Mouse (Mus musculus): ENCODE measurements around the gene Atl2. TPM values are rescaled to one million over a fixed set of nuclear protein-coding genes. Genes with fewer than 3 reads are reported as not detected.

The Atl2 gene
- polyA plus RNA-seq, 1 experiment from 2014 or later: 30.8 TPM

DNA sequence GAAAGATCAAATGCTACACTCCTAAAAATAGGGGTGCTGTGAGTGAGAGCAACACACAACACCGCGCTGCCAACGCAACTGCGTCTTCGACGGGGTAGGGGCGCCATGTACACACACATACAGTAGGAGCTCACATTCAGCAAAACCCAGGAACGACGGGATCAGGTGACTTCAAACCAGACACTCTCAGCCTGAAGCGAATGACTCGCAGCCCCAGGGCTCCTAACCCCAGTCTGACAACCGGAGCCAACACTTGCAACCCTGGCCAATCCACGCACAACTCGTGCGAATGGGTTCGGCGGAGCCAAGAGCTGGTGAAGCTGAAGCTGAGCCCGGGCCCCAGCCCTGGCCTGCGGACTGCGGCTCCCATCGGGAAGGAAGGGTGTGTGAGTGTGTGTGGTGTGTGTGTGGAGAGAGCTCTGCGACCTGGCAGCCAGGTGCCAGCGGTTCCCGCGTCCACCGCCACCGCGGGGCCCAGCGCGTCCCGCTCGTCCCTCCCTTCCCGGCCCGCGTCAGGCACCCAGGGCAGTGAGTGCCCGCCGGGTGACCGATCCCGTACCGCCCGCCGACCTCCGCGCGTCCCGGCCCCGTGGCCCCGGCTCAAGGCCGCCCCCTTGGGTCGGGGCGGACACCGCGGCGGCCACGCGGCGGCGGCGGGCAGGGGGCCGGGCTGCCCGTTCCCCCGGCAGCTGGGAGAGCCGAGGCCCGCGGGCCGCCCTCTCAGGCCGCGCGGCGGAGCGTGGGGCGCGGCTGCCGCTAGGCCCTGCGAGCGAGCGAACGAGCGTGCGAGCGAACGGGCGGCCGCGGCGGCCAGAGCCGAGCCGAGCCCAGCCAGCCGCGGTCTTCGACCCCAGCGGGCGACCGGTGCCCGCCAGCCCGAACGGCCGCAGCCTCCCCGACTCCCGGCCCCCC, 696 bp downstream of the Atl2 start:
- H3K27me3 ChIP-seq: peaks cover 23% of the 10 kb centered on the region
- no peaks in the 10 kb centered on the region for H3K36me3 ChIP-seq
- ATAC-seq: peak; percentile 81
- H3K9ac ChIP-seq (replicated peaks): peak overlapping the region; percentile 96
- peak overlapping the region; percentile 98 for H3K4me3 ChIP-seq (replicated peaks)
- H3K27ac ChIP-seq: peak overlapping the region; percentile 94
- no peaks in the 10 kb centered on the region for H3K9me3 ChIP-seq
- peaks cover 29% of the 10 kb centered on the region for H3K4me1 ChIP-seq (replicated peaks)
- 0% methylated on average over 50 of the region's 100 CpGs for WGBS
- peak overlapping the region; percentile 75 for H3K4me2 ChIP-seq (replicated peaks)

DNA sequence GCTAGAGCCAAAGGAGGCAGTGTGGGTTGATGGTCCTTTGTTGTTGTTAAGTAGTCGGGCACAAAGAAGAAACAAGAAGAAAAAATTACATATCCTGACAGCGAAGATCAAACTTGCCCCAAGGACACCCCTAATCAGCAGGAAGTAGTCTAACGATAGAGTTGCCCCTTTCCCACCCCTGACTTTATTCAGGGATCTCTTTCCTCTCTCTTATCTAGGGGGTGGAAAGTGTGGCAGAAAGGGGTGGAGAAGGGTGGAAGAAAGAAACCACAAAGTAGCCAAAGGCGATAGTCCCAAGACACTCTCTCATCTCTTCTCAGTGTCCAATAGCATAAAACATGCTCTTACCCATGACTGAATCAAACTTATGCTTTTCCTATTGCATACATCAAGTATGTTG, 1.9 kb downstream of the Atl2 start:
- Histone ChIP-seq H3K4me1 (replicated peaks) (peaks cover 29% of the 10 kb centered on the region), H3K27ac (no peak overlapping the region), H3K9ac (replicated peaks) (no peak overlapping the region), H3K4me2 (replicated peaks) (peak overlapping the region; percentile 75), H3K4me3 (replicated peaks) (peak overlapping the region; percentile 98), H3K27me3 (peaks cover 23% of the 10 kb centered on the region), H3K36me3 (no peaks in the 10 kb centered on the region), H3K9me3 (no peaks in the 10 kb centered on the region)
- no peak for ATAC-seq
- 76% methylated on average over 4 of the region's 4 CpGs for WGBS

DNA sequence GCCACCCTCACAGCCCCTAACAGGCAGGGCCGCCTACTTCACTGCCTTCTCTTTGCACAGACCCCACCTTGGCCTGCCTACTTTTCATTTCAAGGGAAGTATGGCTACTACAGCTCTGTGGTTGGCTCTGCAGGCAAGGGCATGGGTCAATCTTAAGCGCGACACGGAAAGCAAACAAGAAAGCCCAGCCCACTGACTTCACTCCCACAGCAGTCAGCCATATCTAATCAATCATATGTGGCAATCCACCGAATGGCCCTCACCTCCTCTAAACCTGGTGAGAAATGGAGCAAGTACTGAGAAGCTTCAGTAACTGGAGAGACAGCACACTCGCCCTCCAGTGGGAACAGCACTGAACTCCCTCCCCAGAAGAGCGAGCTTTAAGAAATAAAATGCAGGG, 4.0 kb downstream of the Atl2 start:
- Histone ChIP-seq H3K4me1 (replicated peaks) (peaks cover 35% of the 10 kb centered on the region), H3K36me3 (no peaks in the 10 kb centered on the region), H3K27ac (no peak overlapping the region), H3K9me3 (no peaks in the 10 kb centered on the region), H3K9ac (replicated peaks) (no peak overlapping the region), H3K4me2 (replicated peaks) (no peak overlapping the region), H3K27me3 (peaks cover 8% of the 10 kb centered on the region), H3K4me3 (replicated peaks) (no peak overlapping the region)
- WGBS: 58% methylated on average over 7 of the region's 7 CpGs
- no peak for ATAC-seq

DNA sequence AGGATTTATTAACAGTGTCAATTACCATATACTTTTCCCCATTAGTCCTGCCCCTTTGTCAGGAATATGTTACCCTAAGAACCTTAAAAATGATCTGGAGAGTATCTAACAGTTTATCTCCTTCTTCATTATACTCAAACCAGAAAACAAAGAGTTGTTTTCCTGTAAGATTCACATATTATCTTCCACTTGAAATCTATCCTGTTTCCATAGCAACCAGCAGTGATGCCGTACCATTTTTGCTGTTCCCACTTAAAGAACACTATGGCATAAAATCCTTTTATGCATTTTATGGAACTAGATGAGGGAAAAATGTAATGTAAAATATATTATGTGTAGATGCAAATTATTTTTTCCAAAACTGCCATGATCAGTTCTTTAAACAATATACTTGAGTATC, 8.0 kb downstream of the Atl2 start:
- H3K4me2 ChIP-seq (replicated peaks): no peak overlapping the region
- 53% methylated on average over 1 of the region's 1 CpGs for WGBS
- ATAC-seq: no peak

DNA sequence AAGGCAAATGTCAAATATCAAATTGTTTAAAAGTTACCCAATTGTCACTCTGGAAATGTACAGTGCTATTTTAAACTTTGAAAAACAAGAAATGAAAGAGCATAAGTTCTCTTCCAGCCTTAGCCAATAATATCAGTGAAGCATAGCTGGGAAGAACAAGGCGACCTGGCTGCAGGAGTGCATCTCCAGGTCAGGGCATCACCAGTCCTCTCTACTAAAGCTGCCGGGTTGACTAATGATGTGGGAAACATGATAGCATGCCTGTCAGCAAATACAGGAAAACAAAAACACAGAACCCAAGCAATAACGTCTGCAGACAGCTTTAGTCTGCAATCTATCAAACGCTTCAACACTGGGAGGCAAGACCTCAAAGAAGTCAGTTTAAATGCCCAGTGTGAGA, 12.7 kb downstream of the Atl2 start:
- 0 out of 2 replicates have a peak, but pooled peaks cover 7% of the 10 kb centered on the region for H3K4me1 ChIP-seq (replicated peaks)
- H3K4me3 ChIP-seq (replicated peaks): no peak overlapping the region
- no peaks in the 10 kb centered on the region for H3K36me3 ChIP-seq
- H3K9ac ChIP-seq (replicated peaks): no peak overlapping the region
- H3K9me3 ChIP-seq: no peaks in the 10 kb centered on the region
- H3K27me3 ChIP-seq: no peaks in the 10 kb centered on the region
- 70% methylated on average over 4 of the region's 4 CpGs for WGBS
- no peak overlapping the region for H3K27ac ChIP-seq
- H3K4me2 ChIP-seq (replicated peaks): no peak overlapping the region
- ATAC-seq: no peak

More for the DNA sequence above, 8.0 kb downstream of the Atl2 start:
- Histone ChIP-seq H3K27me3 (no peaks in the 10 kb centered on the region), H3K9me3 (no peaks in the 10 kb centered on the region), H3K36me3 (no peaks in the 10 kb centered on the region), H3K4me1 (replicated peaks) (peaks cover 13% of the 10 kb centered on the region), H3K9ac (replicated peaks) (no peak overlapping the region), H3K4me3 (replicated peaks) (no peak overlapping the region), H3K27ac (no peak overlapping the region)

DNA sequence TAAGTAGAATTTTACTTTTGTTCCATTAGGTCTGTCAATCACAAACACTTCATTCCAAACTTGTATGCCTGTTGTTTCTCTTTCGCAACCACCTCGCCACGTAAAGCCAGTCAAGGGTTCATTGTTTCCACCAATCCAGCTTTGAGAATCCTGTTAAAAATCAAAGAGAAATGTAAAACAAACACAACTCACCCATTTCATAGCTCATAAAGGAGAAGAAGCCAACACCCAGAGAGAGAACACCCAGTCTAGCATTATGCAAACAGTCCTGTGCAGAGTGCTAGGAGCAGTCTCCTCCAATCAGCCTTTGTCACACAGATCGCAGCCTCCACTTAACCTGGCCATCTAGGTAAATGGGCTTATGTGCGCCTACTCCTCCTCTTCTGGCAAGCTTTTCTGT, 30.9 kb downstream of the Atl2 start:
- H3K9ac ChIP-seq (replicated peaks): no peak overlapping the region
- H3K4me1 ChIP-seq (replicated peaks): no peaks in the 10 kb centered on the region
- no peak for ATAC-seq
- H3K4me3 ChIP-seq (replicated peaks): no peak overlapping the region
- no peaks in the 10 kb centered on the region for H3K27me3 ChIP-seq
- H3K27ac ChIP-seq: no peak overlapping the region
- H3K9me3 ChIP-seq: no peaks in the 10 kb centered on the region
- 86% methylated on average over 5 of the region's 5 CpGs for WGBS
- H3K4me2 ChIP-seq (replicated peaks): no peak overlapping the region
- H3K36me3 ChIP-seq: peaks cover 24% of the 10 kb centered on the region

DNA sequence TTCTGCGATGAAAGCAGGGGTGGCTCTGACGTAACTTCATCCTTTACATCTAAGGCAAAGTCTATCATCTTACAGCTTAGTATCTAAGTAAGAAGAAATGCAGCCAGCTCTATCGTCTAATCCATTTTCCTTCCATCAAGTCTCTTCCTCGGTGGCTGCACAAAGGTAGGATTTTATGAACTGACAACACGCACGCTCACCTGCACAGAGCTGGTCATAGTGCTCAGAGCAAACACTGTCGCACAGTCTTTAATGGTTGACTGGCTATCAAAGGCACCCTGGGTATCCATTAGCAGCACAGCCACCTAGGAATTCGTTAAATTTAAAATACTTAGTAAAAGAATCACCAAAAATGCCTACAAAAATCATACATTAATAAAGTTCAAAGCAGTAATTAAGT, 31.4 kb downstream of the Atl2 start:
- no peaks in the 10 kb centered on the region for H3K27me3 ChIP-seq
- H3K4me3 ChIP-seq (replicated peaks): no peak overlapping the region
- WGBS: 58% methylated on average over 8 of the region's 8 CpGs
- ATAC-seq: no peak
- H3K4me2 ChIP-seq (replicated peaks): no peak overlapping the region
- H3K9ac ChIP-seq (replicated peaks): no peak overlapping the region
- no peaks in the 10 kb centered on the region for H3K9me3 ChIP-seq
- H3K27ac ChIP-seq: no peak overlapping the region
- peaks cover 29% of the 10 kb centered on the region for H3K36me3 ChIP-seq
- no peaks in the 10 kb centered on the region for H3K4me1 ChIP-seq (replicated peaks)

DNA sequence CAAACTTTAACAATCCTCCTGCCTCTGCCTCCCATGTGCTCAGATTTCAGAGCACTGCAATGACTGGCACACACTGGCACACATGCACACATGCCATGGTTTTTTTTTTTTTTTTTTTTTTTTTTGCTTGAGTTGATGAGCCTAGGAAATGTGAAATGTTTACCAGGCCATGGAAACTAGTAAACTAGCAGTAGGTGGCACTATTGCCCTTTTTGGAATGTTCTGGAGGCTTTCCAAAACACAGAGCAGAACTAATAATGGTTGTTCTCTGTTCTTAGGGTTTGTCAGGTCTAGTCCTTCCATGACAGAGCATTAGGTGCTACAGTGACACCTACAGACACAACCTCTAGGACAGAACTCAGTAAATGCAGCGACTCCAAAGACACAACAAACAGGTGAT, 33.9 kb downstream of the Atl2 start:
- Histone ChIP-seq H3K9ac (replicated peaks) (no peak overlapping the region), H3K4me3 (replicated peaks) (no peak overlapping the region), H3K4me1 (replicated peaks) (no peaks in the 10 kb centered on the region), H3K9me3 (no peaks in the 10 kb centered on the region), H3K27ac (no peak overlapping the region), H3K4me2 (replicated peaks) (no peak overlapping the region), H3K36me3 (peaks cover 45% of the 10 kb centered on the region), H3K27me3 (no peaks in the 10 kb centered on the region)
- WGBS: 96% methylated on average over 1 of the region's 1 CpGs
- ATAC-seq: no peak

DNA sequence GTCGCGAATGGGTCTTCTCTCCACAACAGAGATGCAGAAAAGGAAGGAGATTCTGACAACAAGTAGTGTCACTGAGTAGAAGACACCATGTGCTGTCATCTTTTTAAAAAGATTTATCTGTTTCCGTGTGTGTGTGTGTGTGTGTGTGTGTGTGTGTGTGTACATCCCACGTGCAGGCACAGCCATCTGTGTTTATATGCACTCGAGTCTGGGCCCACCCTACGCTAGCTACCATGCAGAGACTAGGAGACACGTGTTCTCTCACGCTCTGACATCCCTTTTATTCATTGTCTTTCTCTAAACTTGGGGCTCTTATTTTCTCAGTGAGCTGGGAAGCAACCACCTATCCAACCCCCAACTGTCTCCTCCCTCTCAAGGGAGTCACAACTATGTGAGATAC, 40.4 kb downstream of the Atl2 start:
- no peak for ATAC-seq

DNA sequence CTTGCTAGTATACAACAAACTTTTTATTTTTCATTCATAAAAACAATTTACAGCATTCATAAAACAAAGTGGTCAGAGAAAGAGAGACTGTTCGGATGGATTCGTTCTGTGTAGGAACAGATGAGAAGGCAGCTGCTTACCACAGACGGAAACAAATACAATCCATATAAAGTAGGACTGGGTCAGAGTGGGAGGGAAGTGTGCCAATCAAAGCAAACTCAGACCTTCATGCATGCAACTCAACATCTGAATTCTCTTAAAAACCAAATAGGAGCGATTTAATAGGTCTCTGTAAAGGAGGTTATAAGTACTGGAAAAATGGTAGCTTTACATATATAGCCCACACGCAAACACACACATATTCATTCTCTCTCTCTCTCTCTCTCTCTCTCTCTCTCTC, 47.5 kb downstream of the Atl2 start:
- Histone ChIP-seq H3K36me3 (peaks cover 37% of the 10 kb centered on the region), H3K9ac (replicated peaks) (no peak overlapping the region), H3K4me2 (replicated peaks) (no peak overlapping the region), H3K4me3 (replicated peaks) (no peak overlapping the region), H3K27ac (no peak overlapping the region), H3K27me3 (no peaks in the 10 kb centered on the region), H3K9me3 (no peaks in the 10 kb centered on the region), H3K4me1 (replicated peaks) (no peaks in the 10 kb centered on the region)
- 93% methylated on average over 5 of the region's 5 CpGs for WGBS
- no peak for ATAC-seq

More for the DNA sequence above, 40.4 kb downstream of the Atl2 start:
- no peaks in the 10 kb centered on the region for H3K9me3 ChIP-seq
- H3K36me3 ChIP-seq: peaks cover 72% of the 10 kb centered on the region
- no peak overlapping the region for H3K4me3 ChIP-seq (replicated peaks)
- no peaks in the 10 kb centered on the region for H3K27me3 ChIP-seq
- 92% methylated on average over 8 of the region's 8 CpGs for WGBS
- H3K4me1 ChIP-seq (replicated peaks): no peaks in the 10 kb centered on the region
- H3K27ac ChIP-seq: no peak overlapping the region
- H3K9ac ChIP-seq (replicated peaks): no peak overlapping the region
- H3K4me2 ChIP-seq (replicated peaks): no peak overlapping the region

DNA sequence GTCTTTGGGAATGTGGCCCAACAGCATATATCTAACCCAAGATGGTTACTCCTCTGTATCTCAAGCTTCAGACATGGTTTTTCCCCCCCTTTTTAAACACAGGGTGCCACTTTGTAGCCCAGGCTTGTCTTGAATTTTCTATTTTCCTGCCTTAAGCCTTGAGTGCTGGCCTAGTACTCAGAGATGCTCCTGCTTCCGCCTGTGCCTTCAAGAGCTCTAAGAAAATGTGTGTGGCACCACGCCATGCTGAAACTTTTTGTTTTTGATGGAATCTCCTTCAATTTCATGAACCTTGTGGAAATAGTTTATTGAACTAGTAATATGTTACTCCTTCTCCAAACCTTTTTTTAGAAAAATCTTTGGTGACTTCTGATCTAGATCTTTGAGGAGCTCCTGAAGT, 49.7 kb downstream of the Atl2 start:
- WGBS: 95% methylated on average over 2 of the region's 2 CpGs
- Histone ChIP-seq H3K27me3 (no peaks in the 10 kb centered on the region), H3K9ac (replicated peaks) (no peak overlapping the region), H3K36me3 (peaks cover 22% of the 10 kb centered on the region), H3K4me1 (replicated peaks) (no peaks in the 10 kb centered on the region), H3K9me3 (no peaks in the 10 kb centered on the region), H3K4me3 (replicated peaks) (no peak overlapping the region), H3K27ac (no peak overlapping the region), H3K4me2 (replicated peaks) (no peak overlapping the region)
- no peak for ATAC-seq

DNA sequence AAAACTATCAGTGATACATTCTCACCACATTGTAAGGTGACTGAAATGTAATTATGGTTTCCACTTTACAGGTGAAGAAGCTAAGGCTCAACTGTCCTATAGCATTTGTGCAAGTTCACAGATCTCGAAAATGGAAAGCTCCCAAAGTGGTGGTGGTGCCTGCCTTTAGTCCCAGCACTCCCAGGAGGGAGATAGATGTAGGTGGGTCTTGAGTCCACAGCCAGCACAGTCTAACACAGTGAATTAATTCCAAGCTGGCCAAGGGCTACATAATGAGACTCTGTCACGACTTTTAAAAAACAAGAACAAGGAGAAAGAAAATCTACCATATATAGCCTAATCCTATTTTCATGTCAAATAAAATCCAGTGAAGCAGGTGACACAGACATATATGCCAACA, 50.2 kb downstream of the Atl2 start:
- peaks cover 20% of the 10 kb centered on the region for H3K36me3 ChIP-seq
- no peaks in the 10 kb centered on the region for H3K4me1 ChIP-seq (replicated peaks)
- no peak overlapping the region for H3K4me3 ChIP-seq (replicated peaks)
- ATAC-seq: no peak
- no peak overlapping the region for H3K27ac ChIP-seq
- no peak overlapping the region for H3K4me2 ChIP-seq (replicated peaks)
- no peaks in the 10 kb centered on the region for H3K9me3 ChIP-seq
- H3K27me3 ChIP-seq: no peaks in the 10 kb centered on the region
- 76% methylated on average over 2 of the region's 2 CpGs for WGBS
- no peak overlapping the region for H3K9ac ChIP-seq (replicated peaks)
